Comparison of ENCODE assay signal across 9 mouse cellular contexts in the genomic region with DNA sequence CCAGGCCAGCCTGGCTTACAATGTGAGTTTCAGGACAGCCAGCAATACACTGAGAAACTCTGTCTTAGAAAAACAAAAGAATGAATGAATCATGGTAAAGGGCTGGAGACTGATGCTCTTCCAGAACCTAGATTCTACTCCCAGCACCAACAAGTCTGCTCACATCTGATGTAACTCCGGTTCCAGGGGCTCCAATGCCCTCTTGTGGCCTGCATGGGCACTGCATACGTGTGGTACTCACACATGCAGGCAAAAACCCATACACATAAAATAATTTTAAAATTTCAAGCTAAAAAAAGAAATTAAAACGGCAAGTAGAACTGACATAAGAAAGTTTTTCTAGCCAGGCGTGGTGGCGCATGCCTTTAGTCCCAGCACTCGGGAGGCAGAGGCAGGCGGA. TPM values are rescaled to one million over a fixed set of nuclear protein-coding genes. Genes with fewer than 3 reads are reported as not detected.
DNase-seq lines count a peak whose midpoint lies in the region; ATAC-seq and TF ChIP-seq lines count a peak whose summit lies in the region.
"Had no signal": no experiment of that assay in that cellular context is flagged by ENCODE, and none has a peak within 500 bp of the region (broad histone marks: within the 10 kb centered on the region; RNA-seq: fewer than 3 reads in every experiment).

No protein-coding gene starts in this region.

- TF ChIP-seq POLR2A in cerebellum, adult 2 months (IDR thresholded peaks at IDR 0.05; ENCODE audit: borderline replicate concordance, insufficient read depth, low read length), result no peak

- H3K4me2 ChIP-seq in stomach, postnatal 0 days (replicated peaks; ENCODE audit: low read depth), result no peak overlapping the region
- H3K4me2 ChIP-seq: hindbrain, embryonic 15.5 days had no signal

- WGBS in cerebellum, adult 2 months, result 93% methylated on average over 7 of the region's 7 CpGs
- WGBS in stomach, postnatal 0 days, result 93% methylated on average over 7 of the region's 7 CpGs

- no peaks in the 10 kb centered on the region for H3K9me3 ChIP-seq in stomach, postnatal 0 days (ENCODE audit: control insufficient read depth, low read length)
- H3K9me3 ChIP-seq: hindbrain, embryonic 15.5 days had no signal

- DNase-seq in cerebellum, adult 2 months, result no peak
- DNase-seq in spleen, adult 12 weeks (ENCODE audit: low spot score), result peak; percentile 45
- no peak for DNase-seq in spleen, postnatal 36 days (ENCODE audit: low spot score in 2 of 2)
- DNase-seq in induced T-regulatory cell, adult 2 months (ENCODE audit: low read depth), result peak; percentile 73
- peak; percentile 47 for DNase-seq in stomach, postnatal 0 days (ENCODE audit: low spot score)
- no peak for DNase-seq in adrenal gland, postnatal 4 days (ENCODE audit: low spot score in 2 of 2)
- DNase-seq in cerebellum, adult 11-12 months, result no peak

- no peak for ATAC-seq in cerebellum, adult (ENCODE audit: insufficient number of reproducible peaks, low FRiP score, low TSS enrichment)
- no peak for ATAC-seq in stomach, postnatal 0 days (ENCODE audit: low FRiP score, low TSS enrichment)

- no peak for TF ChIP-seq EP300 in stomach, postnatal 0 days (optimal IDR thresholded peaks at IDR 0.05)

- no peak overlapping the region for H3K4me3 ChIP-seq in cerebellum, adult 2 months (replicated peaks; ENCODE audit: insufficient read depth, low read depth, low read length)
- H3K4me3 ChIP-seq in stomach, postnatal 0 days (ENCODE audit: low read depth, low read length), result no peak overlapping the region
- H3K4me3 ChIP-seq: hindbrain, embryonic 15.5 days had no signal

- no peak overlapping the region for H3K27ac ChIP-seq in cerebellum, adult 2 months (ENCODE audit: insufficient read depth, low read length)
- no peak overlapping the region for H3K27ac ChIP-seq in stomach, postnatal 0 days (replicated peaks)
- H3K27ac ChIP-seq: hindbrain, embryonic 15.5 days had no signal

- no peaks in the 10 kb centered on the region; the same call in 1 of the 2 replicates for H3K4me1 ChIP-seq in cerebellum, adult 2 months (ENCODE audit: control insufficient read depth, insufficient read depth, low read length)
- no peaks in the 10 kb centered on the region for H3K4me1 ChIP-seq in stomach, postnatal 0 days (replicated peaks; ENCODE audit: control insufficient read depth, insufficient read depth)
- H3K4me1 ChIP-seq: hindbrain, embryonic 15.5 days had no signal

- peak; percentile 38; the same call in 1 of the 2 replicates for TF ChIP-seq CTCF in cerebellum, adult 2 months (IDR thresholded peaks at IDR 0.05; ENCODE audit: borderline replicate concordance, insufficient read depth, low read depth, low read length)
- TF ChIP-seq CTCF in stomach, postnatal 0 days (IDR thresholded peaks at IDR 0.05; ENCODE audit: low read depth), result peak; percentile 68

- H3K27me3 ChIP-seq in cerebellum, adult 2 months (ENCODE audit: control insufficient read depth, insufficient read depth, low read length), result no peaks in the 10 kb centered on the region
- no peaks in the 10 kb centered on the region for H3K27me3 ChIP-seq in stomach, postnatal 0 days (ENCODE audit: control insufficient read depth, insufficient read depth, low read length)
- H3K27me3 ChIP-seq: hindbrain, embryonic 15.5 days had no signal

- no peak overlapping the region for H3K9ac ChIP-seq in stomach, postnatal 0 days (ENCODE audit: low read length)
- H3K9ac ChIP-seq: hindbrain, embryonic 15.5 days had no signal

- H3K36me3 ChIP-seq in stomach, postnatal 0 days (ENCODE audit: control insufficient read depth, insufficient read depth, low read length), result peaks cover 28% of the 10 kb centered on the region

RNA-seq across cellular contexts. Expression of a gene that starts 44.5 kb away (rescaled TPM):
- polyA plus RNA-seq in cerebellum, adult 2 months (2012; rRNA removed), result 39.4 and 41.9 TPM in 2 replicates
- polyA plus RNA-seq in stomach, postnatal 0 days (2015; fragmentation: Nextera tagmentation; extraction: Ambion mirVana), result 24.7 and 25.2 TPM in 2 replicates
- 100 to 1,000 TPM in 1 of 2 experiments, 10 to 100 TPM in 1; 93.9 to 102 TPM for total RNA-seq in adrenal gland, postnatal 4 days (2021)

Comparison
In these comparisons a context has a peak if more than half of its experiments do, and no peak if none do; other contexts are left out.
1. DNase-seq: peak in spleen, adult 12 weeks (single experiment), induced T-regulatory cell, adult 2 months (single experiment) and stomach, postnatal 0 days (single experiment); none in cerebellum, adult 2 months (0 of 2), spleen, postnatal 36 days (0 of 2), adrenal gland, postnatal 4 days (0 of 2) and cerebellum, adult 11-12 months (single experiment).